Mouse (Mus musculus) monocyte, adult 5-6 weeks (primary cell): ENCODE results near the gene Tmem51. TPM values are rescaled to one million over a fixed set of nuclear protein-coding genes. Genes with fewer than 3 reads are reported as not detected.
"Not testable (repeated sequence)": the region's sequence is repeated elsewhere in the genome, so short reads cannot be mapped to it uniquely, and the experiment has no call there.

Experiments used
- ATAC-seq: fragments of 153-309, 156-312 bp; replicated peaks from 2 replicates; pipeline ENCODE4 v1.8.0; 2017; ENCODE audit warnings: mild to moderate bottlenecking; ENCODE audit not compliant: low TSS enrichment, insufficient number of reproducible peaks, severe bottlenecking, poor library complexity, low FRiP score
- total RNA-seq: library from RNA; stranded (forward); fragments of 200-1000, 200-491, 200-594 nt; gene quantifications from 3 replicates; pipeline ENCODE4 v1.2.3, GENCODE M21; 2017

Tmem51 gene
- total RNA-seq, 1 experiment from 2014 or later = 77.8 TPM

DNA sequence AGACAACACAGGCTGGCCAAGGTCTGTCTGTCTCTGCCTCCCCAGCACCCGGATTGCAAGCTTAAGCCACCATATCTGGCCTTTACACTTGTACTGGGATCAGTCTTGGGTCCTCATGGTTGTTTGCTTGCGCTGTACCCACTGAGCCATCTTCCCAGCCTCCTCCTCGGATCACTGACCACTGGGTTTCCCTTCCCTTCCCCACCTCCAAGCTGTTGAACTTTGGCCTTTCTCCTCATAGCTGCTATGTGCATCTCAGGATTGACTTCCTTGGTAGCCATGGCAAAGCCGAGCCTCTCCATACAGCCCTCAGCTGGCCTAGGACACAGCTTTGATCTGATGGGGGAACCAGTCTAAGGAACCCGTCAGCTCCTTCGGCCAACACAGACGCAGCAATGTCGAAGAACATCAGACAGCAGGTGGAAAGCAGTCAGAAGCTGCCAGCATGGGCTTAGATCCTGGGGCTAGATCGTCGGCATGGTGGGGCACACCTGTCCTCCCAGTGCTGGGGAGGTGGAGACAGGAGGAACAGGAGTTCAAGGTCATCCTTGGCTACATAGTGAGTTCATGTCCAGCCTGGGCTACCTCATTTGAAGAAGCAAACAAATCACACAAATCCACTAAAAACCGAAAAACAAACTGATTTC, 19.4 kb downstream of the Tmem51 start:
- ATAC-seq = no peak

DNA sequence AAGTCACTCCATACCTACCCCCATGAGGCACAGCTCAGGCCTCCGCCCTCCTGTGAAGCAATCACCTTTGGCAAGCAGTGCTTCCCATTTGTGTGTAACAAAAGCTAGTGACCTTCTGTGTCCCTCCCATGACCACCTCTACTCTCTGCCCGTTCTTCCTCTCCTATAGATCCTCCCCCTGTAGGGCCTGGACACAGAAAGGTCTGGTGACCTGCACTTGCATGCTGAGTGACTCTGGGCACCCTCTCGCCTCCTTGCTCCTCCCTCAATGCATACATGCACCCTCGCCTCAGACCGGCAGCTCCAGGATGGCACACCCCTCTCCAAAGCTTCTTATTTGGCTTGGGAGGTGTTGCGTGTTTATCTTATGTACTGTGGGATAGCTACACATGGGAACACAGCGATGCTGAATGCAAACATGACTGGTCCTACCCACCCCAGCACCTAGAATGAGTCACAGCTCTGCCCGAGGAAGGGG, 21.0 kb downstream of the Tmem51 start:
- ATAC-seq = peak; percentile 85

DNA sequence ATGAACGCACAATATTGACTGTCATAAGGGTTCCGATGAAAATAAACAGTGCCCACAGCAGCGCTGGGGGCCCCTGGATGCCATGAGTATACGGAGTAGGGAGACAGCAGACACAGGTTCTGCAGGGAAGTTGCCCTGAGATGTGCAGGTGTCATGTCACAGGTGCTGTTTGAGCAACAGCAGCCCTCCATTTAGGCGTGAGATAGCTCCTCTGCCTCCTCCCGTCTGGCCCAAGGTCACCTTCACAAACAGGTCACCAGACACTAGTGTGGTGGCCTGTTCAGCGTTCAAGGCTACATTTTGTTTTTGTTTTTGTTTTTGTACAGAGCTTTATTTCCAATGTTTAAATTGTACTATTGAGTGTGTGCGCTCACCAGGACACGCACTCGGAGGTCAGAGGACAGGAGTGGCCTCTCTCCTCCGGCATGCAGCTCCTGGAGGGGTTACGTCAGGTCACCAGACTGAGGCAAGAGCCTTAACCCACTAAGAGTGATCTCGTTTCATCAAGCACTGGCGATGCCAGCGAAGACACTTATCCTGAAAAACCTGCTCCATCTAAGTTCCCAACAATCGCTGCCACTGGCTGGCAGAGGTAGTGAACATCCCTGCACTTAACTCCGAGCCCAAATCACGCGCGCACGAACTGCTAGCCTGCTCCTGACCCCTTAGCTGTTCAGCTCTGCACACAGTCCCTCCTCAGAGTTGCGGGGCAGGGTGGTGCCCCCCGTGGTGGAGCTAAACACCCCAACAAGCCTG, 22.4 kb downstream of the Tmem51 start:
- no peak for ATAC-seq

DNA sequence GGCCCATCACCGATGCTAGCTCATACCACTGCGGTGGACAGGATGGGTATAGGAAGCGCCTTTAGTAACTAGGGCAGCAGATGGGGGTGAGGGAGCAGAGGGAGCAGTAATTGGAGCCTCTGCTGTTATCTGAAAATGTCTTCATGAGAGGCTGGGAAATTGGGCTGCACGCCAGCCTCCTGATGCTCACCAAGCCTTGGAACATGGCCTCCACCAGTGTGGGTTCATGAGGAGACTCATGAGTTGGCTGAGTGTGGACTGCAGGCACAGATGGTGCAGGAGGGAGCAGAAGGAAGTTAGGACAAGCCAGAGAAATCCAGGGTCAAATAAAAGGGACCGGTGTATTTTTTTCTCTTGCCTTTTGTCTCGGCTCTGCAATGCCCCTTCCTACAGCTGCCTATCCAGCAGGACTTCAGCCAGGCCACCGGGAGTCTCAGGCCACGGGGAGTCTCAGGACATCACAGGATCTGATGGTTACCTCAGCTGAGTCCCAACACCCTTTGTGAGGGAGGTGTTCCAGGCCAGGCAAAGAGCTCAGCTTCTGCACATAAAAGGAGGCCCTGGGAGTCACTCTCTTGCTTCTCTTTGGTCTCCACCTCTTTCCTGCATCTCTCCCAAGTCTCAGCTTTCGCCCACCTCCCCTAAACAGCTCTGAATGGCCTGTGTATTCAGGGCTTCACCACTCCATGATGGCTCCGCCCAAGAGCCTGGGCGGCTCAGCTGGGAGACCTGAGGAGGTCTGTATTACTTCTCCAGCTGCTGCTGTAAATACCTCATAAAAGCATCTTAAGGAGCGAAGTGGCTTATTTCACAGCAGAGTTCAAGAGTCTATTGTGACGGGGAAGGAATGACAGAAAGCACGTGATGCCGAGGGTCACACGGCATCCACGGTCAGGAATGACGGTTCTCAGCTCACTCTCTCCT, 23.4 kb downstream of the Tmem51 start:
- ATAC-seq = no peak

DNA sequence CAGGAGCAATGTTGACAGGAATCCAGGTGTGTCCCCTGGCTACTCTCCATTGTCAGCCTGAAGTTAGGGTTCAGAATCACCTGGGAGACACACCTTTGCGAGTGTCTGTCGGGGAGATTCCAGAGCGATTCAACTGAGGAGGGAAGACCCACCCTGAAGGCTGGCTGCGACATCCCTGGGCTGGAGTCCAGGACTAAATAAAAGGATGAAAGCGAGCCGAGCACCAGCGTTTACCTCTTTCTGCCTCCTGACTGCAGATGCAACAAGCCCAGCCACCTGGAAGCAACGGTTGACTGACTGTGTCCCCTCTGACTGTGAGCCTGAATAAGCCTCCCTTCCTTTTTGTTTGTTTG, 24.3 kb downstream of the Tmem51 start:
- ATAC-seq = no peak

DNA sequence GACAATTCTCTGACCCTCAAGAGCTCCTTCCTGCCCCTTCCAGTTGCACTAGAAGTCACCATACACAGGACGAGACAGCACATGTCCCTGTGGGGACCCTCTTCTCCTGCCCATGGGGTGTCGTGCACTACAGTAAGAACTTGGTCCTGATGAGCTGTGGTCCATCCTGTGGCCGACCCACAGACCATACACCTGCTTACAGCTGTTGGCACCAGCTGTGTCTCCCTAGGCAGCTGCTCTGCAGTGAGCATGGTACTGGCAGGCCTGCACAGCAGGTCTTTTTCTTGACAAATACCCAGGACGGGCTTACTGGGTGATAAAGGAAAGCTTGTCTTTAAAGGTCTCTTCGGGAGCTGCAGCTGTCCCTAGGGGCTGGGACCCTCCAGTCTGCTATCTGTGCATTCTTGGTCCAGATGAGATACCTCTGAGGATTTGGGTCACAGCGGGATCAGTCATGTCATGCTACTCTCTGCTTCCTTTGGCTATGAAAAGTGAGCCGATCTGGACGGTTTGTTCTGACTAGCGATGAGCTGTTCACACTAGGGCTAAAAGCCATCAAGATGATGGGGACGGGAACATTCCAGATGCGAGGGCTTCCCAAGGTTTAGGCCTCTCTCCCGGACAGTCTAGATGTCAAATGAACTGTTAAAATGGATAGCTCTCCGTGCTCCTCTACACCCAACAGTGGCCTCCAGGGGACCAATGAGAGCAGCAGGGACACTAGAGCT, 24.8 kb downstream of the Tmem51 start:
- no peak for ATAC-seq

DNA sequence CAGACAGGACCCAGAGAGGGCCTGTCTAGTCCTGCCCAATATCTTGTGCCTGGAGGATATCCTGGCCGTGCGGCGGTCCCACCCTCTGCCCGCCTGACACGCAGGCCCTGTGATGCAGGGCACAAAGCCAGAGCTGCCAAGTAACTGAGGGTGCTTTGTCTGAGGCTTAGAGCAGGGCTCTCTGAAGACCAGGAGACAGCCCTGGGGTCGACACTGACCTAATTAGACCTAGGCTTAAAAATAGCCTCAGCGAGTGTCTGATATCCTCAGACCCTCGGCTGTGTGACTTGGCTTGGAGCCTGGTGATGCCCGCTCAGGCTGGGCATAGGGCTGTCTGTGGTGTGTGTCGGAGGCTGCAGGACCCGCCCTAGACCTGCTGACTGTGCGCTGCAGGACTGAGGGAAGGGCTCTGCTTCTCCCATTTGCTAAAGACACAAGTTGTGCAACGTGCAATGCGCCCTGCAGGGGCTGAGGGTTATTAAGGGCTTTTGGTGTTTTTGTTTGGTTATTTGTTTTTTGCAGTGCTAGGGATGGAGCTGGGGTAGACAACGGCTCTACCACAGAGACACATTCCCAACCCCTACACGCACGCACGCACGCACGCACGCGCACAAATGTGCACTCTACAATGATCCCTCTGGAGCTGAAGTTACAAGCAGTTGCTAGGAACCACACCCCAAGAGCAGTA, 26.4 kb downstream of the Tmem51 start:
- ATAC-seq = no peak

DNA sequence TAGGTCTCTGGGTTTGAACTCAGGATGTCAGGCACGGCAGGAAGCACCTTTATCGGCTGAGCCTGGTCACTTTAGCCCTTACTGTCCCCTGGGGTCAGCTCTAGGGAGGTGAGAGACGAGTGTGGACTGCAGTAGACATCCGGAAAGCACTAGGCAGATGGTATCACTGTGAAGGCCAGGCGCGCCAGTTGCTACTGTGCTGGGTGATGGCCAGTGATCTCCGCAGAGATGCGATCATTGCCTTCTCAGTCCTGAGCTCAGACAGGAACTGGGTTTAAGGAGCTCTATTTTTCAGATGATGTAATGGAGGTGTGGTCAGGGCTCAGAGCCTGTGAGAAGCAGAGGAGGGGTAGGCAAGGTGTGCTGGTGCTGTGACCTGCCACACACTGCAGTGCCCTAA, 28.5 kb downstream of the Tmem51 start:
- ATAC-seq = no peak

DNA sequence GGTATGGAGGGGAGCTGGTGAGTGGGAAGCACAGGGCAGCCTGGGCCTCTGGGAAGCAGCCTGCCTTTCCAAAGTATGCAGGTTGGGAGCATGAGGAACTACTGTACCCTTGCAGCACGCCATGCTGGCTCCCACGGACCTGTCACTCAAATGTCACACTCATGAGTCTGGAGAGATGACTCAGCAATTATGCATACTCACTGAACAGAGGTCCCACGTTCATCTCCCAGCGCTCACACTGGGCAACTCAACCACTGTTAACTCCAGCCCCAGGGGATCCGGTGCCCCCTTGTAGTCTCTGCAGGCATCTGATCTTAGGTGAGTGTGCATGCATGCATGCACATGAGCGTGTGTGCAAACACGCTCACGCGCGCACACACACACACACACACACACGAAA, 29.5 kb downstream of the Tmem51 start:
- ATAC-seq = 0 out of 2 replicates have a peak, but pooled peaks have one; percentile 9

DNA sequence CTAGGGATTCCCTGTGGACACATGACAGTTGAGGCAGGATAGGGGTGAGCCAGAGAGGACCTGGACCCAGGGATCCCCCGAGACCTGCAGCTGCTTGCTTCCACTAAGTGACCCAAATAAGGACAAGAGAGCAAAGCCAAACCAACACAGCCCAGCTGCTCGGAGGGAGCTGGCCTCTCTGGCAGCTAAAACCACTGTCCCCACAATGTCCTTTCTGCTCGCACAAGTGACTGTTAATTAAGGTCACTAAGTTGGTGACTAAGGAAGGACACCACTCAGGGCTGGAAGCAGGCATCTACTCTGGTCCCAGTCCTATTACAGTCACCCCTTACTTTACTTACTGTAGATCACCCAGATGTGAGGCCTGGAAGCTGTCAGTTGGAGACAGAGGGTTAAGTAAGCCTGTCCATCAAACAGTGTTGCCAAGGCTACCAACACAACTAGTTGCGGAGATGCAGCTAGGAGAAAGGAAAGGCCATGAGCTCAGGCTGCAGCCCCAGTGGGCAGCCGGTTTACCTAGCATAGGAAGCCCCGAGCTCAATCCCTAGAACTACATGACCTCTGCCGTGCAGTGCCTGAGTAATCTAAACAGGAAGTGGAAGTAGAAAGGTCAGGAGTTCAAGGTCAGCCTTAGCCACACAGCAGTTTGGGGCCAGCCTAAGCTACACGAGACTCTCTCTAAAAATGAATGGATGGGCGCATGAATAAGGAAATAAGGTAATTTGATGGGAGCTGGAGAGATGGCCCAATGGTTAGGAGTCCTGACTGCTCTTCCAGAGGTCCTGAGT, 30.2 kb downstream of the Tmem51 start:
- ATAC-seq = peak; percentile 45; the same call in 1 of the 2 replicates

DNA sequence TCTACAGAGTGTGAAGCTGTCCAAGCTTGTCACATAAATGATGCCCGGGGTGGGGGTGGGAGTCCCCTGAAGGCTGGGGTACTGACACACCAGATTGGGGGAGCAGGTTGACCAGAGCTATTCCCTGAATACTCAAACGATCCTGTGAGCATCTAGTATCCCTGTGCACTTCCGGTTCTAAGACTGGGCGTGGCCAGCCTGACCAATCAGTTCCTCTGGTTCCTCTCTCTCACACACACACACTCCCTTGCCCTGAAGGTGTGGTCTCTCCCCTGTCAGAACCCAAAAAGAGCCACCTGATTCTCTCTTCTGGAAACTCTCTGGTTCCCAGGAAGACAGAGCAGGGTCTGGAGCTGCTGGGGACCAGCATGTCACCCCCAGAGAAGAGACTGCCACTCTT, 30.8 kb downstream of the Tmem51 start:
- ATAC-seq = peak; percentile 61

DNA sequence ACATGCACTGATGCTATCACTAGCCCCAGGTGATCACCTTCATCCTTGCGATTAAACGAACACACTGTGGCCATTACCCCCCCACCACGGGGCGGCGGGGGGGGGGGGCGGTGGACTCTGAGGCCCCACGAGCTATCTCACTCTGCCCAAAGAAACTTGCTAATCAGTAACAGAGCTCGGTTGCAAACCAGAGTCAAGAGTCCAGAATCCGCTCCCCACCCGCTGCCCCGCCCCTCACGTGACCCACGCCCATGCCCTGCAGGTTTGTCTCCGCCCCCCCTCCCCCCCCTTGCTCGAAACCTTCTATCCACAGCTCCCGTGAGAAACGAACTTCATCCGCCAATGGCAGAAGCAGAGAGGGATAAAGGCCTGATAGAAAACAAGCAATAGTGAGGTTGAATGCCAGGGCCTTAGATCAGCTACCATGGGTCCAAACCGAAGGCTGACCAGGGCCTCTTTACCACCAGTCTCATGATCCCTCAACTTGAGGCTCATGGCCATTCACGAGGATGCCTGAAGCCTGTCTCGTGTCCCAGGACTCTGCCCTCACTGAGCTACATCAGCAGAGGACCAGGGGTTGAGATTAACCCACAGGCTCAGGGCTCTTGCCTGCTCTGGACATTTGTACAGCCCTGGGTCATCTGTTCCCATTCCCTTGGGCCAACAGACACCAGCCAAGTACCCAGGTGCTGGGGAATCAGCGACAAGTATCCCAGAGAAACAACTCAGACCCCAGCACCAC, 31.5 kb downstream of the Tmem51 start:
- ATAC-seq = no peak

DNA sequence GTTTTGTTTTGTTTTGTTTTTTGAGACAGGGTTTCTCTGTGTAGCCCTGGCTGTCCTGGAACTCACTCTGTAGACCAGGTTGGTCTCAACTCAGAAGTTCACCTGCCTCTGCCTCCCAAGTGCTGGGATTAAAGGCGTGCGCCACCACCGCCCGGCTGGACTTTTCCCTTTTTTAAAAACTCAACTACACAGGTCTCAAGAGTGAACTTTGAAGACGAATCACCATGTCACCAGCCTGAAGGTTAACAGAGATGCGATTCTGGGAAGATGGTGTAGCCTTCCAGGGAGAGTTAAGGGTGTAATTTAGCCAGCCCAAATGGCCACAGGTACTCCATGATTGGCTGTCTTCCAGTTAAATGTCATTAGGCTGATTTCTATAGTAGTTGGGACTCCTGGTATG, 32.2 kb downstream of the Tmem51 start:
- not testable (repeated sequence) for ATAC-seq

DNA sequence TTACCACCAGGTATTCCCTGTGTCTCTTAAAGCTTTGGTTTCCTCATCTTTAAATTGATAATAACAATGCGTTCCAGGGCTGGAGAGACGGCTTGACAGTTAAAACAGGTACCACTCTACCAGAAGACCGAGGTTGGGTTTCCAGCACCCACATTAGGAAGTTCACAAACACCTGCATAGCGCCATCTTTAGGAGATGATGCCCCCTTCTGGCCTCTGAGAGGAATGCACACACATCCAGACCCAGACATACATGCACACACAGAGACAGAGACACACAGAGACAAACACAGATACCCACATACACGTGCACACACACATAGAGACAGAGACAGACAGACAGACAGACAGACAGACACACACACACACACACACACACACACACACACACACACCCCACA, 34.1 kb downstream of the Tmem51 start:
- no peak for ATAC-seq

DNA sequence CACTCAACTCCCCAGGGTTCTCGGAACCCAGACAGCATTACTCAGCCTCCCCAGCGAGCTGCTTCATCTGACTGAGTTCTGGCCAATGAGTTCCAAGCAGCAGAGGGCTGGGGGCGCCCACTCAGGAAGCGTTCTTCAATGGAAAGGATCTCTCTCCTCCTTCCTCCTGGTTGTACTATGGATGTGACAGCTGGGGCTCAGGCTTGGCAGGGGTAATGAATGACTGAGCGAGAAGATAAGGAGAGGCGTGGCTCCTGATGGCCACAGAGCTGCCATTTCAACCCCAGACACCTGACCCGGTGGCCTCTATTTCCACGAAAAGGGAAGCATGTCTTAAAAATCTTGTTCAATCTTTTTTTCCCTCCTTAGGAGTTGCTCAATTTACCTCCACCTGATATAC, 35.7 kb downstream of the Tmem51 start:
- no peak for ATAC-seq

DNA sequence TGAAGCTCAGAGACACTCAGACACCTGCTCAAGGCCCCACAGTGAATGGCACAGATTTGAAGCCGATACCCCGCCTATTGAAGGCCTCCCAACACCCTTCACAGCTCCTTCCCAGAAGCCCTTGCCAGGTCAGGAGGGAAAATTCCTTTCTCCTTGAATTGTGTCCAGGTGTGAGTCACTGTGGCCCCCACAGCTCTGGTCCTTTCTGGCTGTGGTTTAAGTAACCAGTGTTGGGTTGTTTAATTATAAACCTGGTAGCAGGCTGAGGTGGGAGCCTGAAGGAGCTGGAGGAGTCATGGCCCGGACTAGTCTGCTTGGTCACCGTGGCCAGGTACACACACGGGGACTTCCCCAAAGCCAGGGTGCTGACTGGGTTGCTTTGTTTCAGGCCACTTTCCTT, 37.1 kb downstream of the Tmem51 start:
- no peak for ATAC-seq

DNA sequence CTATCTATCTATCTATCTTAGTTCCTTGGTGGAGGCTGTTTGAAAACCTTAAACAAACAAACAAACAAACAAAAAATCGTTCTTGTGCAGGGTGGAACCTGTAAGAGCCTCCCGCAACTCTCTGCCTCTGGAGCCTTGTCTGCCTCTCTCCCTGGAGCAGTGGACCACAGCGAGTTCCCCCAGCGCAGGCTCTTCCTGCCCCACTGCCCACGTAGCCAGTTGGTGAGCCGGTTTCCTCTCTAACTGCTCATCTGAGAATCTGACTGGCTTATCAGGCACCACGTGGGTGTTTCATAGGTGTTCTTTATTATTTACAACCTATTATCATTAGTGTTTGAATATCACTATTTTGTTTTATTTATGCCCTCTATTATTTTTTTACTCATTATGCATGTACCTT, 37.6 kb downstream of the Tmem51 start:
- ATAC-seq = no peak
